Mouse (Mus musculus) heart, adult 18-20 months (tissue): ENCODE results near the gene Strip2. TPM values are rescaled to one million over a fixed set of nuclear protein-coding genes. Genes with fewer than 3 reads are reported as not detected.

Experiments
- DNase-seq, 2 experiments: peaks; one replicate each; pipeline ENCODE4 v3.0.0; 2021 to 2022; ENCODE audit warnings: mixed read lengths in 1 of 2
- total RNA-seq, 2 experiments: library from RNA; stranded (reverse); gene quantifications; 2 replicates each; pipeline ENCODE4 v1.2.3; 2021

Strip2 gene
- total RNA-seq, 2 experiments from 2014 or later, result 53.5 to 55.1 TPM

DNA sequence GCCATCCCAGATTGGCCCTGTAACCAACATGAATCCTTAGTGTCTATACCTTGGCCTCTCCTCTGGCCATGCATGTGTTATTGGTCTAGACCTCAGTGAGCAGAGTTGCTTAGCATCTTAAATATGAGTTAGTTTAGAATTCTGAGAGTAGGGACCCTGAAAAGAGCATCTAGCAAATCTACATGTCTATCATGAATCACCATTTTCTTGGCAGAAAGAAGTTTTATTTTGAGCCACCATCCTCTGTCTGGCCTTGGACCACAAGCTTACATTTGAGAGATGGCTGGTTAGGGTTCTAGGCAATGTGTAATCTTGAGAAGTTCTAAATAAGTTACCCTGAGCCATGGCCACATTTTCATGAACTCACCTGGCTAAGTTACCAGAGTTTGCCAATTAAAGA lies 13.3 kb downstream of the Strip2 start:
- no peak for DNase-seq

GRCm38 (mm10) chr6:29930665-29931064 lies 13.9 kb downstream of the Strip2 start:
- no peak for DNase-seq

- no peak for DNase-seq
Observed at GRCm38 (mm10) chr6:29931181-29931580, 14.4 kb downstream of the Strip2 start.

DNA sequence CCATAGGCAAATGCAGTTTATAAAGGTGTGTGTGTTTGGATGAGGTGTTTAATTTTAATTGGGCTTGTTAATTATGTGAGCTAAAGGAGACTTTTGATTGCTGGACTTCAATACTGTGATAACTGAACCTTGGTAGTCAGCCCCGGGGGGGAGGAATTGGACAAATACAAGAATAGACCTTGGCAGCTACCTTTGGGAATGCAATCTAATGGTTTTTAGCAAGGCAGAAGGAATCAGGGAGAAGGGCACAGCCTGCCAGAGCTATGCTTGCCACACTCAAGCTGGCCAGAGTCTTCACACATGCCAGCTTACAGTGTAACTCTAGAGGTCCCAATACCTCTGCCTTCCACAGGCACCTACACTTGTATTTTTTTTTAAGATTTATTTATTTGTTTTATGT lies 18.9 kb downstream of the Strip2 start:
- peak; percentile 54 to 73 for DNase-seq

- DNase-seq, result peak in 1 of 2 experiments; percentile 44
Observed at GRCm38 (mm10) chr6:29940428-29940827, 23.6 kb downstream of the Strip2 start.

DNA sequence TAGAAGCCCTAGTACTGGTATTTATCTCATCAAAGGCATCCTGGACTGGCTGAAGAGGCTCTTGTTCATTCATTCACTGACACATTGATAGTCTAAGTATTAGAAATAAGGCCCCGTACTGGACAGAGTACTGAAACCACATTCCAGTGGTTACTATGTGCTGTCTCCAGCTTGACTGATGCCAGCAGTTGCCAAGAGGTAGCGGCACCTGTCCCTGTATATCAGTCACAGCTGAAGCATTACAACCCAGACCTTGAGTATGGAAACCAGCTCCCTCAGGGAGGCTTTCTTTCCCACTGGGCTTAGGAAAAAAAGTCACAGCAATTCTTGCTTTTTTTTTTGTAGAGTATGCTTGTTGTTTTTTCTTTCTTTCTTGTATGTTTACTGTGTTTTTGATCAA lies 24.2 kb downstream of the Strip2 start:
- DNase-seq, result no peak

DNA sequence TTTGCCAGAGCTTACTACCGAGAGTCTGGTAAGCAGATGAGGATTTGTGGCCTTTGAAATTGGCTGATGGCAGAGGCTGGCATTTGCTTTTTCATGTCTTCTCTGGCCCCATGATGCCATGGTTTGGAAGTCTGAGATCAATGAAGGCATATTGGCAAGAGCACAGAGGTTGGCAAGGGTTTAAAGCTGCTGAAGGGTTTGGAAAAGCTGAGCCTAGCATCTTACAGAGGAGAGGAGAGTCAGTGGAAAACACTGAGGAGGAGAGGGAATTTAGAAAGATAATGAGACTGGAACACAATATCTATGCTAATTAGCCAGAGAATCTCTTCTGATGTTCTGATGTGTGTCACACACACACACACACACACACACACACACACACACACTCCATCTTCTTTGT lies 27.7 kb downstream of the Strip2 start:
- DNase-seq, result no peak

- DNase-seq, result no peak
Observed at GRCm38 (mm10) chr6:29946568-29946967, 29.8 kb downstream of the Strip2 start.

- DNase-seq, result no peak
Observed at GRCm38 (mm10) chr6:29947823-29948222, 31.0 kb downstream of the Strip2 start.

DNA sequence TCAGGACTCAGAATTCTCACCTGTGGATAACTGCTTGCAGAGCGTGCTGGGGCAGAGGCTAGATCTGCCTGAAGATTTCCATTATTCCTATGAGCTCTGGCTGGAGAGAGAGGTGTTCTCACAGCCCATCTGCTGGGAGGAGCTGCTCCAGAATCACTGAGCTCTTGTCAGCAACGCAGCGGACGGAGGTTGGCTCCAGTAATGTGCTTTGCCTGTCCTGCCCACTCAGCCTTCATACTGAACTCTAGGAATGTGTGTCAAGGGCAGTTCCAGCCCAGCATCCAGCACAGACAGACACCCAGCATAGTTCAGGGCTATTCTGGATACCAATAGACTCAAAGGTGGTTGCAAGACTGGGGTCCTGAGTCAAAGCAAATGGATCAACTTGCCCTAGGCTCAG lies 39.9 kb downstream of the Strip2 start:
- peak in 1 of 2 experiments; percentile 13 for DNase-seq

- no peak for DNase-seq
Observed at GRCm38 (mm10) chr6:29958669-29959068, 41.9 kb downstream of the Strip2 start.

GRCm38 (mm10) chr6:29961081-29961480 lies 44.3 kb downstream of the Strip2 start:
- no peak for DNase-seq

DNA sequence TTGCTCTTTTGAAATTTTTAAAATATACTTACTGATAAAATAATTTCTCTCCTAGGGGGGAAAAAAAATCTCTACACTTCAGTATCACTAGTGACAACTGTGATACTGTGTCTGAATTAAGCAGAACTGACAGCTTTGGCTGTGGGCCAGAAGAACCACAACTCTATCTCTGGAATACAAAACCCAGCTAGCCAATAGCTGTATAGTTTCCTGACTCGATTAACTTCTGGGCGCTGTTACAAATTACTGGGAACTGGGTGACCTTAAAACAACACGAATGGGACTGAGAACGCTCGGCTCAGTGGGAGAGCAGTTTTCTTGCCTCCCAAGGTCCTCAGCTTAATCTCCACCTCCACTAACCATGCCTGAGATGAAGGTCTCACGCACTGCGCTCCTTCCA lies 51.1 kb downstream of the Strip2 start:
- peak in 1 of 2 experiments; percentile 8 for DNase-seq

DNA sequence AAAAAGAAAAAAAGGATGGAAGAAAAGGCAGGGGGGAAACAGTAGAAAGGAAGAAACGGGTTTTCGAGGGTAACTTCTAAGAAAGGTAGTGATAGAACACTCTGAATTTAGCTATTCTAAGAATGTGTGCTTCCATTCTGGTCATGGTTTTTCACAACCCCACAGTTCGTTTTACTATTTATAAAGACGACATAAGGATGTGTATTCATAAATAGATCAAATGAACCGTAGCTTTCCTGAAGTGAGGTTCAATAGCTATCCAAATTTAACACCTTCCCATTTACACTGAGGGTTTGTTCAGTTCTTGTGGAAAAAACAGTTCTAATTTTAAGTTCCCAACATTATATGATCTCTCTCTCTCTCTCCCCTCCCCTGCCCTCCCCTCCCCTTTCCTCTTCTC lies 56.5 kb downstream of the Strip2 start:
- DNase-seq, result no peak

DNA sequence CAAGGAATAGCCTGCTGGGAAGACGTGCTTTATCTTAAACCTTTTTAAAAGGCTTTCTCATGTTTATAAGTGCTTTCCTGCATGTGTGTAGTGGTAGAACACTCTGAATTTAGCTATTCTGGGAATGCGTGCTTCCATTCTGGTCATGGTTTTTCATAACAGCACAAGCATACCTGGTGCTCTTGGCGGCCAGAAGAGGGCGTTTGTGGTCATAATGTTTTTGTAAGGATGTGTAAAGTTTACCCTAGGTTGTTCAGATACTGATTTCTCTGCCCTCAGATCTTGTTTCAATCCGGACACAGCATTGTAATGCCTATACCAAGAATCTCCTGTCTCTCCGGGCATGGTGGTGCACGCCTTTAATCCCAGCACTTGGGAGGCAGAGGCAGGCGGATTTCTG lies 58.0 kb downstream of the Strip2 start:
- DNase-seq, result no peak

DNA sequence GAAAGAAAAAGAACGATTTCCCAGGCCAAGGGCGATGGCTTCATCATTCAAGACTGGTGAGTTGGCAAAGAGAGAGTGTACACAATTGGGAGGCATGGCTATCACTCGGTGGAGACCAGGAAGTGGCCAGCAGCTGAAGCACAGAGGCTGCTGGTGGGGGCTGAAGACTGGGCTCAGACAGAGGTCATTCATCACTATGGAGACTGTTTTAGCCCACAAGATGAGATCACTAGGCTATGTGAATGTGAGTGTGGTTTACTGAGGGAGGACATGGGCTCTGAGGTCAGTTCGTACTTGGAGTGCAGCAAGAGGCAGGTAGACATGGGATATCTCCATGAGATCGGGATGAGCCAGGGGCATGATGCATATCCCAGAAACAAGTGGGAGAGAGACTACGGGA lies 63.6 kb downstream of the Strip2 start:
- no peak for DNase-seq

- no peak for DNase-seq
Observed at GRCm38 (mm10) chr6:29981797-29982196, 65.0 kb downstream of the Strip2 start.

DNA sequence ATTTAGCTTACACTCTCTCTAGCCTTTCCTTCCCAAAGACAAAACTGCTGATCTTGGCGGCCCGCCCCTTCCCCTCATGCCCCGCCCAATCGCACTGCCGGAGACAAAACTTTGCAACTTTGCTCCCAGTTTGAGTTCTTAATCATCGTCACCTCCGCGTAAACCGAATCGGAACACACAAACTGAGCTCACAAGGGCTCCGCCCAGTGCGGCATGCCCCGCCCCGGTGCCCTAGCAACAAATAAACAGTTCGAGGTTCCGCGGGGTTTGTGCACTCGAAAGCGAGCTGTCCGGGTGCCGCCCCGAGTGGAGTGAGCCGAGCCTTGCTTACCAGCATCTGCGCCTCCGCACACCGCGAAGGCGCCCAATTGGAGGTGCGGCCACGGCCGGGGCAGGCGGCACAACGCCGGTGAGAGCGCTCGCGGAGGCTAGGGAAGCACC lies 68.3 kb downstream of the Strip2 start:
- DNase-seq, result peak; percentile 94

DNA sequence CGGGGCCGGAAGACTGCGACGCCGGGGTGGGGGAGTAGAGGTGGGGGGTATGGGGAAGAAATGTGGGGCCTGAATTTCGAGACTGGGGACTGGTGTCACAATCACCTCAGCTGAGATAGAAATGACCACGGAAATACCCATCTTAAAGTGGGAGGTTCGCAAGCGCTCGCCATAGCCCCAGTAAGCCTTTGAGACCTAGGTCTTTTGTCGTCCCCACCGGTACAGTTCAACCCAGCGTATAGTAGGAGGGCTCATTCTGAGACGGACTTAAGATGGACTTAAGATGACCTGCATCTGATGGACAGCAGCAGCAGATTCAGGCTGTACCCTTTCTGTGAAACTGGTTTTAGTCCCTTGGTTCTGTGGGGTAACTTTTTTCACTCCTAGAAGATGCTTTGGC lies 68.7 kb downstream of the Strip2 start:
- no peak for DNase-seq

GRCm38 (mm10) chr6:29985986-29986385 lies 69.2 kb downstream of the Strip2 start:
- DNase-seq, result peak in 1 of 2 experiments; percentile 8

GRCm38 (mm10) chr6:29987246-29987645 lies 70.4 kb downstream of the Strip2 start:
- no peak for DNase-seq

GRCm38 (mm10) chr6:29998140-29998539 lies 81.3 kb downstream of the Strip2 start:
- DNase-seq, result peak in 1 of 2 experiments; percentile 5

DNA sequence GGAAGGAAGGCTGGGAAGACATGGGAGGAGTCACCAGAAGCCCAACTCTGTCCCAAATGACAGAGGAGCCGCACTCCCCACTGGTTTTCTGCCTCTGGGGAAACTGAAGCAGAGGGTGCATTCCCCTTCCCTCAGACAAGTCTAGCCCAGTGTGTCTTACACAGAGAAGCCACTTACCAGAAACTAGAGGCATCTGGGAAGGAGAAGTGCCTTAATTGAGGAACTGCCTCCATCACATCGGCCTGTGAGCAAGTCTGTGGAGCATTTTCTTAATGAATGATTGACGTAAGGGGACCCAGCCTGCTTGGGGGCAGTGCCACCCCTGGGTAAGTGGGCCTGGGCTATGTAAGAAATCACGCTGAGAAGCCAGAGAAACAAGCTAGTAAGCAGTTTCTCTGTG lies 82.0 kb downstream of the Strip2 start:
- no peak for DNase-seq

DNA sequence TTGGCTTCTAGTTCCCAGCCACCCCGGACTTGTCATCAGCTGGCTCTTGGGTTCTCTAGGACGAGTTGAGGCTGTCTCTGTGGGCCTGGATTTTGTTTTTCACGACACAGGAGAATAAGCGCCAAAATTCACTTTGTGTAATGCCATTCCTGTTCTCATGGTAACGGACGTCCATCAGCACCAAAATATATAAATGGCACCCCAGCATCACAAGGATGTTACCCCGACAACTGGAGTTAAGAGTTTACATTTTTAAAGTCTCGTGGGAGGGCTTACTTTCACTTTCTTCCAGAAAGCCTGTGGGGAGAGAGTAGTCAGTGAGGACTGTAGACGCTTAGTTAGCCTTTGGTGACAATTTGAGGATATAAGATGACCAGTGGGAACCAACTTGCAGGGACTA lies 85.8 kb downstream of the Strip2 start:
- DNase-seq, result no peak

DNA sequence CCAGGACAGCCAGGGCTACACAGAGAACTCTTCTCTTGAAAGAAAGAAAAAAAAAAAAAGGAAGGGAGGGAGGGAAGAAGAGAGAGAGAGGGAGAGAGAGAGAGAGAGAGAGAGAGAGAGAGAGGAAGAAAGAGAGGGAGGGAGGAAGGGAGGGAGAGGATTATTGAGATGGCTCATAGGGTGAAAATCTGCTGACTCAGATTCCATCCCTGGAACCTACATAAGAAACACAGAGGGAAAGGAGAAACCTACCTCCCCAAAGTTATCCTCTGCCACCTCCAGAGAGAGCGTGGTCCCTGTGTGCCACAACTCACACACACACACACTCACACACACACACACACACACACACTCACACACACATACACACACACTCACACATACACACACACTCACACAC lies 89.0 kb downstream of the Strip2 start:
- no peak for DNase-seq
